Mouse (Mus musculus): Measurements from ENCODE around the gene Scn7a. TPM values are rescaled to one million over a fixed set of nuclear protein-coding genes. Genes with fewer than 3 reads are reported as not detected.

Scn7a gene
- total and polyA plus RNA-seq, 2 experiments: 0.02 to 0.55 TPM

DNA sequence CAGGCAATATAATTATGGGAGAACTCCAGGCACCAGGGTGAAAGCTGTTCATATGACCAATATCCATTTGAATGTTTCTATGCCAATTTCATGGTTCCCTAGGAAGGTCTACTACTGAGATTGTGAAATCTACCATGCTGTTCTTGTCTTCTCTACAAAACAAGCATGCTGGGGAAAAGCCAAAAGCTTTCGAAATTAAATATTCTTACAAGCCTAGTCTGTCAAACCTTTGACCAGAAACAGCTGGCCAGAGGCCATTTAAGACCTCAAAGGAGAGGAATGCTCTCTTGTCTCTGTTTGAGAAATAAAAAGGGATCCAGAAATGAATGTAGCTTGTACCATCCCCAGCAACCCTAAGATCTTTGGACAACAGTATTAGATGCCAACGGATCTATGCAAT, 3.8 kb downstream of the Scn7a start:
- Histone ChIP-seq H3K27me3 (ENCODE audit: control insufficient read depth, insufficient read depth, low read length) (no peaks in the 10 kb centered on the region), H3K79me2 (ENCODE audit: control insufficient read depth, insufficient read depth, low read length) (no peaks in the 10 kb centered on the region), H3K4me3 (ENCODE audit: insufficient read depth, low read depth, low read length) (no peak overlapping the region), H3K9ac (ENCODE audit: low read depth, low read length) (no peak overlapping the region), H3K4me1 (ENCODE audit: control insufficient read depth, insufficient read depth, low read length) (no peaks in the 10 kb centered on the region), H3K36me3 (ENCODE audit: control insufficient read depth, insufficient read depth, low read length) (no peaks in the 10 kb centered on the region), H3K27ac (replicated peaks; ENCODE audit: insufficient read depth, low read depth, low read length) (no peak overlapping the region)
- DNase-seq (ENCODE audit: extremely low read depth, low read depth, low spot score): peak; percentile 74
- WGBS: 50% methylated on average over 2 of the region's 2 CpGs
- no peak for TF ChIP-seq CTCF (IDR thresholded peaks at IDR 0.05; ENCODE audit: low read depth, low read length)
- no peak for TF ChIP-seq POLR2A (IDR thresholded peaks at IDR 0.05; ENCODE audit: extremely low read depth, insufficient read depth, low read length)

- no peak overlapping the region for H3K27ac ChIP-seq (replicated peaks; ENCODE audit: insufficient read depth, low read depth, low read length)
- H3K27me3 ChIP-seq (ENCODE audit: control insufficient read depth, insufficient read depth, low read length): no peaks in the 10 kb centered on the region
- WGBS: 71% methylated on average over 2 of the region's 2 CpGs
- no peak for DNase-seq (ENCODE audit: extremely low read depth, low read depth, low spot score)
- H3K36me3 ChIP-seq (ENCODE audit: control insufficient read depth, insufficient read depth, low read length): no peaks in the 10 kb centered on the region
- no peak overlapping the region for H3K4me3 ChIP-seq (ENCODE audit: insufficient read depth, low read depth, low read length)
- H3K9ac ChIP-seq (ENCODE audit: low read depth, low read length): no peak overlapping the region
- no peaks in the 10 kb centered on the region for H3K79me2 ChIP-seq (ENCODE audit: control insufficient read depth, insufficient read depth, low read length)
- H3K4me1 ChIP-seq (ENCODE audit: control insufficient read depth, insufficient read depth, low read length): no peaks in the 10 kb centered on the region
- TF ChIP-seq POLR2A (IDR thresholded peaks at IDR 0.05; ENCODE audit: extremely low read depth, insufficient read depth, low read length) (no peak), CTCF (IDR thresholded peaks at IDR 0.05; ENCODE audit: low read depth, low read length) (no peak)
These were observed 16.7 kb downstream of the Scn7a start for GRCm38 (mm10) chr2:66767980-66768379.

- Histone ChIP-seq H3K27ac (replicated peaks; ENCODE audit: insufficient read depth, low read depth, low read length) (no peak overlapping the region), H3K27me3 (ENCODE audit: control insufficient read depth, insufficient read depth, low read length) (no peaks in the 10 kb centered on the region), H3K79me2 (ENCODE audit: control insufficient read depth, insufficient read depth, low read length) (no peaks in the 10 kb centered on the region), H3K36me3 (ENCODE audit: control insufficient read depth, insufficient read depth, low read length) (no peaks in the 10 kb centered on the region), H3K9ac (ENCODE audit: low read depth, low read length) (no peak overlapping the region), H3K4me3 (ENCODE audit: insufficient read depth, low read depth, low read length) (no peak overlapping the region), H3K4me1 (ENCODE audit: control insufficient read depth, insufficient read depth, low read length) (no peaks in the 10 kb centered on the region)
- WGBS: 32% methylated on average over 1 of the region's 1 CpGs
- TF ChIP-seq CTCF (IDR thresholded peaks at IDR 0.05; ENCODE audit: low read depth, low read length): no peak
- no peak for TF ChIP-seq POLR2A (IDR thresholded peaks at IDR 0.05; ENCODE audit: extremely low read depth, insufficient read depth, low read length)
- no peak for DNase-seq (ENCODE audit: extremely low read depth, low read depth, low spot score)
These were observed 19.5 kb downstream of the Scn7a start for GRCm38 (mm10) chr2:66765170-66765569.

DNA sequence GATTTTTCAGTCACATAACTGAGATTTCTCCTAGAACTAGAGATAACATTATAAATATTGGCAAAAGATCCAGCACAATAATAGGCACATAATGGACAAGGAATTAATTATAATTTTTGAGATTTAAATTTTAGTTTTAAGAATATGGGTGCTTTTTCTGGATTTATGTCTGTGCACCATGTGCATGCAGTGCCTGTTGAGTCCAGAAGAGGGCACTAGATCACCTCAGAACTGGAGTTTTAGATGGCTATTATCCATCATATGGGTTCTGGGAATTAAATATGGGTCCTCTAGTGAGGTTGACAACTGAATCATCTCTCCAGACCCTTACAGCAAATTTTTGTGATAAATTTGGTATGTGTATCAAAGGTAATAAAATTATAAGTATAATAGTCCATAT, 21.8 kb downstream of the Scn7a start:
- no peak overlapping the region for H3K27ac ChIP-seq (replicated peaks; ENCODE audit: insufficient read depth, low read depth, low read length)
- peak; percentile 12 for DNase-seq (ENCODE audit: extremely low read depth, low read depth, low spot score)
- no peaks in the 10 kb centered on the region for H3K79me2 ChIP-seq (ENCODE audit: control insufficient read depth, insufficient read depth, low read length)
- H3K4me1 ChIP-seq (ENCODE audit: control insufficient read depth, insufficient read depth, low read length): no peaks in the 10 kb centered on the region
- no peak overlapping the region for H3K4me3 ChIP-seq (ENCODE audit: insufficient read depth, low read depth, low read length)
- no peak overlapping the region for H3K9ac ChIP-seq (ENCODE audit: low read depth, low read length)
- no peaks in the 10 kb centered on the region for H3K36me3 ChIP-seq (ENCODE audit: control insufficient read depth, insufficient read depth, low read length)
- TF ChIP-seq POLR2A (IDR thresholded peaks at IDR 0.05; ENCODE audit: extremely low read depth, insufficient read depth, low read length) (no peak), CTCF (IDR thresholded peaks at IDR 0.05; ENCODE audit: low read depth, low read length) (peak; percentile 21)
- no peaks in the 10 kb centered on the region for H3K27me3 ChIP-seq (ENCODE audit: control insufficient read depth, insufficient read depth, low read length)

DNA sequence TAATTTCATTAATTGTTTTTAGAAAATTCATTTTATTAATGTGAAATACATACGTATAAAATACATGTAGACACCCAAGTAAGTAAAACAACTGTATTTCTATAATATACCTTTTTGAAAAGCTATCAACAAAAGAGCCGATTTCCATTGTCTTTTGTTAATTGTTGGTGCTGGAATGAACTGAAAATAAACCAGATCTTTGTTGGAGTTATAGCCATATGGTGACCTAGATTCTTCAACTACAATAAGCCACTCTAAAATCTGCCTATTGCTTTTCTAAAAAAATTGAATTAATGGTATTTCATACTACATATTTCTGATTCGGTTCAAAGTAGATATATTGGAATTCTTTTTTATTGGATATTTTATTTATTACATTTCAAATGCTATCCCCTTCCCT, 56.7 kb downstream of the Scn7a start:
- no peaks in the 10 kb centered on the region for H3K36me3 ChIP-seq (ENCODE audit: control insufficient read depth, insufficient read depth, low read length)
- H3K4me1 ChIP-seq (ENCODE audit: control insufficient read depth, insufficient read depth, low read length): no peaks in the 10 kb centered on the region
- H3K27me3 ChIP-seq (ENCODE audit: control insufficient read depth, insufficient read depth, low read length): no peaks in the 10 kb centered on the region
- no peak overlapping the region for H3K27ac ChIP-seq (replicated peaks; ENCODE audit: insufficient read depth, low read depth, low read length)
- TF ChIP-seq CTCF (IDR thresholded peaks at IDR 0.05; ENCODE audit: low read depth, low read length): no peak
- TF ChIP-seq POLR2A (IDR thresholded peaks at IDR 0.05; ENCODE audit: extremely low read depth, insufficient read depth, low read length): no peak
- DNase-seq (ENCODE audit: extremely low read depth, low read depth, low spot score): no peak
- H3K4me3 ChIP-seq (ENCODE audit: insufficient read depth, low read depth, low read length): no peak overlapping the region
- 83% methylated on average over 3 of the region's 3 CpGs for WGBS
- no peaks in the 10 kb centered on the region for H3K79me2 ChIP-seq (ENCODE audit: control insufficient read depth, insufficient read depth, low read length)
- H3K9ac ChIP-seq (ENCODE audit: low read depth, low read length): no peak overlapping the region

- Histone ChIP-seq H3K27me3 (ENCODE audit: control insufficient read depth, insufficient read depth, low read length) (no peaks in the 10 kb centered on the region), H3K4me1 (ENCODE audit: control insufficient read depth, insufficient read depth, low read length) (no peaks in the 10 kb centered on the region), H3K79me2 (ENCODE audit: control insufficient read depth, insufficient read depth, low read length) (no peaks in the 10 kb centered on the region), H3K27ac (replicated peaks; ENCODE audit: insufficient read depth, low read depth, low read length) (no peak overlapping the region), H3K9ac (ENCODE audit: low read depth, low read length) (no peak overlapping the region), H3K36me3 (ENCODE audit: control insufficient read depth, insufficient read depth, low read length) (no peaks in the 10 kb centered on the region), H3K4me3 (ENCODE audit: insufficient read depth, low read depth, low read length) (no peak overlapping the region)
- TF ChIP-seq POLR2A (IDR thresholded peaks at IDR 0.05; ENCODE audit: extremely low read depth, insufficient read depth, low read length): no peak
- no peak for TF ChIP-seq CTCF (IDR thresholded peaks at IDR 0.05; ENCODE audit: low read depth, low read length)
- no peak for DNase-seq (ENCODE audit: extremely low read depth, low read depth, low spot score)
These were observed 57.1 kb downstream of the Scn7a start for GRCm38 (mm10) chr2:66727585-66727974.
